Mouse (Mus musculus): ENCODE measurements around the gene Col19a1.
"Not testable (repeated sequence)": the region's sequence is repeated elsewhere in the genome, so short reads cannot be mapped to it uniquely, and the experiment has no call there.

Gene Col19a1

GRCm38 (mm10) chr1:24587141-24587541, at the start of gene Col19a1:
Col19a1 (minus strand) TSS chr1:24587472.
- DNase-seq (ENCODE audit: extremely low spot score, low read depth, low spot score), result peak; percentile 24

GRCm38 (mm10) chr1:24633553-24634132, 46.4 kb upstream of the Col19a1 start:
- peak; percentile 16 for DNase-seq (ENCODE audit: extremely low spot score, low read depth, low spot score)

GRCm38 (mm10) chr1:24612556-24612955, 25.3 kb upstream of the Col19a1 start:
- not testable (repeated sequence) for DNase-seq (ENCODE audit: extremely low spot score, low read depth, low spot score)

- DNase-seq (ENCODE audit: extremely low spot score, low read depth, low spot score), result no peak
These were observed 7.8 kb upstream of the Col19a1 start for GRCm38 (mm10) chr1:24595096-24595495.

- no peak for DNase-seq (ENCODE audit: extremely low spot score, low read depth, low spot score)
These were observed 717 bp downstream of the Col19a1 start for GRCm38 (mm10) chr1:24586370-24587140.

- no peak for DNase-seq (ENCODE audit: extremely low spot score, low read depth, low spot score)
These were observed 14.7 kb downstream of the Col19a1 start for GRCm38 (mm10) chr1:24572602-24573001.

- no peak for DNase-seq (ENCODE audit: extremely low spot score, low read depth, low spot score)
These were observed 23.2 kb downstream of the Col19a1 start for GRCm38 (mm10) chr1:24564113-24564512.

GRCm38 (mm10) chr1:24558005-24558404, 29.3 kb downstream of the Col19a1 start:
- DNase-seq (ENCODE audit: extremely low spot score, low read depth, low spot score), result no peak

- peak; percentile 22 for DNase-seq (ENCODE audit: extremely low spot score, low read depth, low spot score)
These were observed 33.8 kb downstream of the Col19a1 start for GRCm38 (mm10) chr1:24553462-24553861.

- no peak for DNase-seq (ENCODE audit: extremely low spot score, low read depth, low spot score)
These were observed 36.6 kb downstream of the Col19a1 start for GRCm38 (mm10) chr1:24550560-24551280.

GRCm38 (mm10) chr1:24550031-24550430, 37.2 kb downstream of the Col19a1 start:
- no peak for DNase-seq (ENCODE audit: extremely low spot score, low read depth, low spot score)

GRCm38 (mm10) chr1:24549050-24549449, 38.2 kb downstream of the Col19a1 start:
- no peak for DNase-seq (ENCODE audit: extremely low spot score, low read depth, low spot score)

- no peak for DNase-seq (ENCODE audit: extremely low spot score, low read depth, low spot score)
These were observed 39.7 kb downstream of the Col19a1 start for GRCm38 (mm10) chr1:24547574-24547973.

GRCm38 (mm10) chr1:24539852-24540251, 47.4 kb downstream of the Col19a1 start:
- DNase-seq (ENCODE audit: extremely low spot score, low read depth, low spot score), result no peak

GRCm38 (mm10) chr1:24527194-24527593, 60.1 kb downstream of the Col19a1 start:
- no peak for DNase-seq (ENCODE audit: extremely low spot score, low read depth, low spot score)

GRCm38 (mm10) chr1:24517462-24517861, 69.8 kb downstream of the Col19a1 start:
- DNase-seq (ENCODE audit: extremely low spot score, low read depth, low spot score), result no peak

GRCm38 (mm10) chr1:24515341-24515740, 71.9 kb downstream of the Col19a1 start:
- no peak for DNase-seq (ENCODE audit: extremely low spot score, low read depth, low spot score)

- no peak for DNase-seq (ENCODE audit: extremely low spot score, low read depth, low spot score)
These were observed 75.7 kb downstream of the Col19a1 start for GRCm38 (mm10) chr1:24511536-24511935.

GRCm38 (mm10) chr1:24495400-24495799, 91.9 kb downstream of the Col19a1 start:
- DNase-seq (ENCODE audit: extremely low spot score, low read depth, low spot score), result no peak

- no peak for DNase-seq (ENCODE audit: extremely low spot score, low read depth, low spot score)
These were observed 103.1 kb downstream of the Col19a1 start for GRCm38 (mm10) chr1:24484161-24484560.

GRCm38 (mm10) chr1:24471096-24471710, 116.1 kb downstream of the Col19a1 start:
- DNase-seq (ENCODE audit: extremely low spot score, low read depth, low spot score), result no peak

Measured in hindlimb bud, embryonic 11.5 days (tissue).